Mouse (Mus musculus) heart, adult 2 months (tissue): ENCODE data around the gene Tango6. TPM values are rescaled to one million over a fixed set of nuclear protein-coding genes. Genes with fewer than 3 reads are reported as not detected.

Experiments
- DNase-seq, 2 experiments: peaks; one replicate each; pipeline ENCODE4 v3.0.0; 2021
- H3K27ac ChIP-seq: fragments of 200-600 bp; 2 replicates; pipeline ENCODE4 v1.8.1; 2022
- H3K27me3 ChIP-seq: fragments of 200-500 bp; 2 replicates; pipeline ENCODE4 v1.6.1; 2012; ENCODE audit warnings: mild to moderate bottlenecking, low read length, inconsistent platforms, mixed read lengths; ENCODE audit not compliant: control insufficient read depth, insufficient read depth
- H3K36me3 ChIP-seq: fragments of 200-500 bp; 2 replicates; pipeline ENCODE4 v1.6.1; 2012; ENCODE audit warnings: low read length, inconsistent platforms; ENCODE audit not compliant: control insufficient read depth, insufficient read depth
- H3K4me1 ChIP-seq: fragments of 200-500 bp; 2 replicates; pipeline ENCODE4 v1.6.1; 2011; ENCODE audit warnings: low read length; ENCODE audit not compliant: control insufficient read depth, insufficient read depth
- H3K4me3 ChIP-seq: fragments of 200-600 bp; 2 replicates; pipeline ENCODE4 v1.8.1; 2022
- H3K79me2 ChIP-seq: fragments of 200-500 bp; replicated peaks from 2 replicates; pipeline ENCODE4 v1.6.1; 2012; ENCODE audit warnings: mild to moderate bottlenecking, inconsistent platforms, low read length, moderate library complexity, mixed read lengths; ENCODE audit not compliant: control insufficient read depth, insufficient read depth
- H3K9ac ChIP-seq: fragments of 200-500 bp; 2 replicates; pipeline ENCODE4 v1.6.1; 2012; ENCODE audit warnings: low read depth, mild to moderate bottlenecking, control low read depth, inconsistent platforms, low read length, mixed read lengths
- CTCF ChIP-seq: fragments of 200-600 bp; IDR thresholded peaks from 2 replicates; pipeline ENCODE4 v1.8.1; 2022; ENCODE audit warnings: antibody characterized with exemption, mild to moderate bottlenecking, moderate library complexity
- EP300 ChIP-seq: fragments of 200-500 bp; IDR thresholded peaks from 2 replicates; pipeline ENCODE4 v1.6.1; 2011; ENCODE audit warnings: low read depth, low read length, control low read depth; ENCODE audit not compliant: insufficient read depth
- POLR2A ChIP-seq: fragments of 200-500 bp; IDR thresholded peaks from 2 replicates; pipeline ENCODE4 v1.6.1; 2011; ENCODE audit warnings: mild to moderate bottlenecking, low read depth, low read length, control low read depth; ENCODE audit not compliant: insufficient read depth
- WGBS: fragments of 180-500 bp; shearing (Covaris S2); methylation state at CpG from one replicate; pipeline ENCODE4 v1.1.7; 2018; 5-methylcytosine and 5-hydroxymethylcytosine counted together
- intact Hi-C: fragments of 180-260 bp; cut with DNase I; formaldehyde crosslinking; loops from one replicate; pipeline ENCODE4 v1.15.1; 2025
- polyA plus RNA-seq: library from polyadenylated mRNA; depleted of rRNA; stranded (reverse); fragments of >200 nt; gene quantifications from 2 replicates; pipeline ENCODE4 v1.2.3, GENCODE M21; 2012
- total RNA-seq, 2 experiments: library from RNA; stranded (reverse); gene quantifications; 2 replicates each; pipeline ENCODE4 v1.2.3; 2021

Gene Tango6
- total and polyA plus RNA-seq, 3 experiments, result 5.2 to 10.5 (median 10.2) TPM

DNA sequence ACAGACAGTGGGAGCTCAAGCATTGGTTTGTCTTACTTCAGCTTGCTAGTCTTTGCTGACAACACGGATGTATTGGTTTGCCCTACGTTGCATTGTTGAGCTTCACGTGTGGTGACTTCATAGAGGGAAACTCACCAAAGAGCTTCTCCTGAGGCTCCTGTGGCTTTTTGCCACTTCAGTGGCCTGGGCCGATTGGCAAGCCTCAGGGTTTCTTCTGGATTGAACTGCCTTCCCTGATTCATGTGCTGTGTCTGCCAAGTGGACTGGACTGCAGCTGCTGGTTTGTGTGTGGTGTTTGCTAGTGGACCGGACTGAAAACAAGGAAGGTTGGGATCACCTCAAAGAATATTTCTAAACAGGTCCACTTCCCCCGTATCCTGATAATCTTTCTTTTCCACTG lies 43.7 kb downstream of the Tango6 start:
- H3K27ac ChIP-seq, result no peak overlapping the region
- H3K4me3 ChIP-seq, result no peak overlapping the region
- no peak overlapping the region for H3K9ac ChIP-seq
- no peaks in the 10 kb centered on the region for H3K27me3 ChIP-seq
- H3K4me1 ChIP-seq, result peaks cover 7% of the 10 kb centered on the region; the same call in 1 of the 2 replicates
- DNase-seq, result no peak
- no peaks in the 10 kb centered on the region for H3K79me2 ChIP-seq
- H3K36me3 ChIP-seq, result no peaks in the 10 kb centered on the region
- TF ChIP-seq POLR2A, result no peak
- no peak for TF ChIP-seq CTCF
- TF ChIP-seq EP300, result no peak
- intact Hi-C loops, result no loop called here
- WGBS, result 71% methylated on average over 6 of the region's 6 CpGs

DNA sequence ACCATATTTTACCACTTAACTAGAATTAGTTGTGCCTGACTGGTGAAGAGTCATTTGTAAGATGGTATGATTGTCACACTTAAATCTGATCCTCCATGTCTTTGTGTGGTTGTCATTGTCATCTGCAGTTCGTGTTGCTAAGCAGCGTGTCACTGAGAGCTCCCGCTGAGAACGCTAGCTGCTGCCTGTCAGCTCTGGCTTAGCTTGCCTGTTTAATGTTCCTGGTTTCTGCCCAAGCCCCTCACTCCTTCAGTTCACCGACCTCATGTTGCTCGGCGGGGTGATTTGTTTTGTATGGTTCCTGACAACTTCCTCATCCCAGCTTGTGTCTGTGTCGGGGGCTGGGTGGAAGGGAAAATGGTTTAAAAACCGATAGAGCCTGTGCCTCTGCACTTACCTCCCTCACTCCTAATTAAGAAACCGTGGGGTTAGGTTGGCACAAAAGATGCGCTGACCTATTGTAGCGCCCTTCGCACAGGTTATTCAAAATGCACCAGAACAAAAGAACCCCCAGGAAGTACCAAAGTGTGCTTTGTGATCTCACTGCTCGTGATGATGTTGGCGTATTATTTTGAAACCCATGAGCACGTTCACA lies 44.5 kb downstream of the Tango6 start:
- no peak overlapping the region for H3K27ac ChIP-seq
- intact Hi-C loops, result no loop called here

DNA sequence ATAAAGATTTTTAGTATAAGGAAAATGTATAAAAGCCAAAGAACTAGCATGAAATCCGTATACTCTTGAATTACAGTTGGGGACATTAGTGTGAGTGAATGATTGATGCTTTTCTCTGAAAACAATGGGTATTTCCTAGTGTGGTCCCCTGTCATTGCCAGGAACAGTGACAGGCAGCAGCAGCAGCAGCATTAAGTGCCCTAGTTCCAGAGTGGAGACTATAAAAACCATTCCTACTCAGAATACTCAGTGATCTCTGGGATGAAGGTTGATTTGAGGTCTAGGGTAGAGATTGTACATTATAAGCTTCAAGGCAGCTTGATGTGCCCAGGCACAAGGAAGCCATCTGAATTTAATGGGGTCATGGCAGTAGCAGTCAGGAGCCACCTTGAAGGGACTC lies 45.0 kb downstream of the Tango6 start:
- WGBS, result 56% methylated on average over 1 of the region's 1 CpGs
- TF ChIP-seq POLR2A, result no peak
- no peak for TF ChIP-seq CTCF
- no peak overlapping the region for H3K9ac ChIP-seq
- no peak overlapping the region for H3K27ac ChIP-seq
- DNase-seq, result no peak
- H3K4me3 ChIP-seq, result no peak overlapping the region
- H3K36me3 ChIP-seq, result peaks cover 4% of the 10 kb centered on the region
- intact Hi-C loops, result no loop called here
- no peaks in the 10 kb centered on the region for H3K79me2 ChIP-seq
- H3K27me3 ChIP-seq, result no peaks in the 10 kb centered on the region
- H3K4me1 ChIP-seq, result peaks cover 6% of the 10 kb centered on the region

More for the DNA sequence above, 44.5 kb downstream of the Tango6 start:
- no peaks in the 10 kb centered on the region for H3K79me2 ChIP-seq
- no peak for DNase-seq
- H3K9ac ChIP-seq, result no peak overlapping the region
- no peak overlapping the region for H3K4me3 ChIP-seq
- TF ChIP-seq POLR2A, result no peak
- no peak for TF ChIP-seq CTCF
- TF ChIP-seq EP300, result no peak
- H3K4me1 ChIP-seq, result peaks cover 5% of the 10 kb centered on the region
- H3K36me3 ChIP-seq, result no peaks in the 10 kb centered on the region
- H3K27me3 ChIP-seq, result no peaks in the 10 kb centered on the region
- 49% methylated on average over 16 of the region's 16 CpGs for WGBS

DNA sequence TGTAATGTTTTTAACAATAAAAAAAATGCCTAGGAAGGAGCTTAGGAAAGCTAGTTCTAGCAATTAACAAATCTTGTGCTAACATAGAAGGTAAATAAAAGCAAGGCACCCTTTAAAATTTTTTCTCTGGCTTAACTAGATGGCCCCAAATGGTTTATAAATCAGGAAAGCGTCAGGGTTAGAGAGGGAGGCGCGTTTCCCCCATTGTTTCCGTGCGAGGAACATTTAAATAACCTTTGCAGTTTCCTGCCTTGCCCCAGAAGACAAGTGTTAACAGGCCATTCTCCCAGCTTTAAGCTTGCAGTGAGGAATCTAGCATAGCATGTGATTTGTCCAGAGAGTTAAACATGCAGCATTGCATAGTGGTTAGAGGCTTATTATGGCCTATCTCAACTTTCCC lies 50.1 kb downstream of the Tango6 start:
- Histone ChIP-seq H3K4me1 (peaks cover 6% of the 10 kb centered on the region), H3K27me3 (no peaks in the 10 kb centered on the region), H3K36me3 (peaks cover 15% of the 10 kb centered on the region), H3K79me2 (no peaks in the 10 kb centered on the region), H3K9ac (no peak overlapping the region), H3K27ac (peak overlapping the region; percentile 93), H3K4me3 (no peak overlapping the region)
- intact Hi-C loops, result loop anchor here (5.0 kb wide), 1 partner anchor 104 kb away; no protein-coding TSS in a partner anchor
- peak in 1 of 2 experiments; percentile 20 for DNase-seq
- whole genome bisulfite sequencing, result 34% methylated on average over 5 of the region's 5 CpGs
- TF ChIP-seq POLR2A (no peak), EP300 (no peak), CTCF (no peak)

DNA sequence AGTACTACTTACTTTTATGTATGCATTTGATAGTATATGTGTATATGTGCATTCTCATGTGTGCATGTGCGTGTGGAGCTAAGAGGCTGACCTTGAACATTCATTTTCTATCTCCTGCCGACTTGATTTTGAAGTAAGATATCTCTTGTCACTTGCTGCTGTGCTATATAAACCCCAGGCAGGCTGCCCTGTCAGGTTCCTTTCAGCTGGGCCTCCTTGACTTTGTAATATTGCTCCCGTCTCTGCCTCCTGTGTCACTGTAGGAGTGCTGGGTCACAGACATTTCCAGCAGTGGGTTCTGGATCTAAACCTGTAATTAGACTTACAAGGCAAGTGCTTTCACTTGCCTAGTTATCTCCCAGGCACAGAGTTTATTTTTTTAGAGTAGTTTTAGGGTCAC lies 50.8 kb downstream of the Tango6 start:
- 45% methylated on average over 3 of the region's 3 CpGs for whole genome bisulfite sequencing
- H3K4me3 ChIP-seq, result no peak overlapping the region
- intact Hi-C loops, result loop anchor here (2.0 to 5.0 kb wide), 2 partner anchors 37 to 104 kb away; no protein-coding TSS in a partner anchor
- H3K27me3 ChIP-seq, result no peaks in the 10 kb centered on the region
- peaks cover 6% of the 10 kb centered on the region for H3K4me1 ChIP-seq
- TF ChIP-seq POLR2A (no peak), EP300 (no peak), CTCF (no peak)
- no peak for DNase-seq
- H3K9ac ChIP-seq, result peak overlapping the region; percentile 50
- peak overlapping the region; percentile 93 for H3K27ac ChIP-seq
- H3K36me3 ChIP-seq, result peaks cover 15% of the 10 kb centered on the region
- no peaks in the 10 kb centered on the region for H3K79me2 ChIP-seq

DNA sequence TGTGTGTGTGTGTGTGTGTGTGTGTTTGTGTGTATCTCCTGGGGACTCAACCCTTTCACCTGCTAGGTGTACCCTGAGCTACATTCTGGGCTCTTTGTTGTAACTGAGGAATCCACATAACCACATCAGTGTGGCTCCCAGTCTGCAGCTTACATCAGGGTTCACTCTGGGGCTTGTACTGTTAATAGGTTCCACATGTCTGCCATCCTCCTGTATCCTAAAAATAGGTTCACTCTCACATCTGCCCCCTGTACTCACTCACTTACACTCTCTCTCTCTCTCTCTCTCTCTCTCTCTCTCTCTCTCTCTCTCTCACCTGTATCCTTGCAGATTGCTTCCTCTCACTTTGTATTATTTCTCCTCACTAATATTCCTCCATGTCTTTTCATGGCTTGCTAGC lies 51.4 kb downstream of the Tango6 start:
- peaks cover 15% of the 10 kb centered on the region for H3K36me3 ChIP-seq
- H3K27me3 ChIP-seq, result no peaks in the 10 kb centered on the region
- peak overlapping the region; percentile 52 for H3K9ac ChIP-seq
- no peak for TF ChIP-seq EP300
- no peak for TF ChIP-seq CTCF
- no peak for TF ChIP-seq POLR2A
- no peak overlapping the region for H3K4me3 ChIP-seq
- H3K79me2 ChIP-seq, result no peaks in the 10 kb centered on the region
- peak overlapping the region; percentile 93 for H3K27ac ChIP-seq
- peaks cover 6% of the 10 kb centered on the region for H3K4me1 ChIP-seq
- intact Hi-C loops, result loop anchor here (2.0 to 5.0 kb wide), 2 partner anchors 37 to 103 kb away; no protein-coding TSS in a partner anchor
- DNase-seq, result peak in 1 of 2 experiments; percentile 22
